Mouse (Mus musculus): ENCODE data around the gene Nolc1. TPM values are rescaled to one million over a fixed set of nuclear protein-coding genes. Genes with fewer than 3 reads are reported as not detected.

Gene Nolc1
- total and polyA plus RNA-seq, 3 experiments, result 6.5 to 21.1 (median 19.1) TPM

- peak within 1 kb of the TSS; percentile 96 for H3K9ac ChIP-seq (ENCODE audit: low read depth, low read length)
- peak; percentile 91 to 93 for DNase-seq
- H3K4me3 ChIP-seq, result peak within 1 kb of the TSS; percentile 76
- intact Hi-C loops (cut with DNase I), result loop anchor here (5.0 kb wide), 1 partner anchor 43 kb away; the partner anchor contains the start of gene Hps6
- WGBS, result 1% methylated on average over 81 of the region's 84 CpGs
- TF ChIP-seq EP300 (IDR thresholded peaks at IDR 0.05; ENCODE audit: insufficient read depth, low read depth, low read length) (no peak), POLR2A (IDR thresholded peaks at IDR 0.05; ENCODE audit: insufficient read depth, low read depth, low read length) (peak; percentile 90), CTCF (IDR thresholded peaks at IDR 0.05) (no peak)
- peak within 1 kb of the TSS; percentile 98 for H3K27ac ChIP-seq
- peaks cover 7% of the 10 kb centered on the region; the same call in 1 of the 2 replicates for H3K79me2 ChIP-seq (replicated peaks; ENCODE audit: control insufficient read depth, insufficient read depth, low read length)
- peaks cover 13% of the 10 kb centered on the region for H3K36me3 ChIP-seq (ENCODE audit: control insufficient read depth, insufficient read depth, low read length)
- H3K27me3 ChIP-seq (ENCODE audit: control insufficient read depth, insufficient read depth, low read length), result no peaks in the 10 kb centered on the region
- H3K4me1 ChIP-seq (ENCODE audit: control insufficient read depth, insufficient read depth, low read length), result peaks cover 24% of the 10 kb centered on the region
These were observed 30.5 kb upstream of the Nolc1 start, which contains the start of gene Ldb1 for GRCm38 (mm10) chr19:46044993-46045695. Ldb1 (minus strand) TSS chr19:46045214.

GRCm38 (mm10) chr19:46045696-46046311 is 29.9 kb upstream of the Nolc1 start:
- peak overlapping the region; percentile 76 for H3K4me3 ChIP-seq
- peaks cover 10% of the 10 kb centered on the region for H3K36me3 ChIP-seq (ENCODE audit: control insufficient read depth, insufficient read depth, low read length)
- TF ChIP-seq EP300 (IDR thresholded peaks at IDR 0.05; ENCODE audit: insufficient read depth, low read depth, low read length), result no peak; the same call in 1 of the 2 replicates
- TF ChIP-seq POLR2A (IDR thresholded peaks at IDR 0.05; ENCODE audit: insufficient read depth, low read depth, low read length), result peak; percentile 71
- no peak for TF ChIP-seq CTCF (IDR thresholded peaks at IDR 0.05)
- 4% methylated on average over 7 of the region's 7 CpGs for WGBS
- peak overlapping the region; percentile 98 for H3K27ac ChIP-seq
- peaks cover 7% of the 10 kb centered on the region; the same call in 1 of the 2 replicates for H3K79me2 ChIP-seq (replicated peaks; ENCODE audit: control insufficient read depth, insufficient read depth, low read length)
- peak in 1 of 2 experiments; percentile 76 for DNase-seq
- no peaks in the 10 kb centered on the region for H3K27me3 ChIP-seq (ENCODE audit: control insufficient read depth, insufficient read depth, low read length)
- H3K4me1 ChIP-seq (ENCODE audit: control insufficient read depth, insufficient read depth, low read length), result peaks cover 21% of the 10 kb centered on the region
- H3K9ac ChIP-seq (ENCODE audit: low read depth, low read length), result peak overlapping the region; percentile 96
- intact Hi-C loops (cut with DNase I), result loop anchor here (1.0 kb wide), 1 partner anchor 10 kb away; no protein-coding TSS in a partner anchor

- intact Hi-C loops (cut with DNase I), result loop anchor here (1.0 kb wide), 1 partner anchor 10 kb away; no protein-coding TSS in a partner anchor
- Histone ChIP-seq H3K4me1 (ENCODE audit: control insufficient read depth, insufficient read depth, low read length) (peaks cover 16% of the 10 kb centered on the region), H3K36me3 (ENCODE audit: control insufficient read depth, insufficient read depth, low read length) (peaks cover 4% of the 10 kb centered on the region), H3K27me3 (ENCODE audit: control insufficient read depth, insufficient read depth, low read length) (no peaks in the 10 kb centered on the region), H3K79me2 (replicated peaks; ENCODE audit: control insufficient read depth, insufficient read depth, low read length) (peaks cover 5% of the 10 kb centered on the region; the same call in 1 of the 2 replicates), H3K27ac (peak overlapping the region; percentile 98), H3K4me3 (no peak overlapping the region), H3K9ac (ENCODE audit: low read depth, low read length) (no peak overlapping the region)
- WGBS, result 6% methylated on average over 10 of the region's 10 CpGs
- TF ChIP-seq POLR2A (IDR thresholded peaks at IDR 0.05; ENCODE audit: insufficient read depth, low read depth, low read length) (no peak), CTCF (IDR thresholded peaks at IDR 0.05) (peak; percentile 29; the same call in 1 of the 2 replicates)
- no peak for DNase-seq
These were observed 29.0 kb upstream of the Nolc1 start for GRCm38 (mm10) chr19:46046621-46047025.

GRCm38 (mm10) chr19:46047426-46047825 is 28.2 kb upstream of the Nolc1 start:
- Histone ChIP-seq H3K4me3 (no peak overlapping the region), H3K27me3 (ENCODE audit: control insufficient read depth, insufficient read depth, low read length) (no peaks in the 10 kb centered on the region), H3K4me1 (ENCODE audit: control insufficient read depth, insufficient read depth, low read length) (peaks cover 11% of the 10 kb centered on the region), H3K36me3 (ENCODE audit: control insufficient read depth, insufficient read depth, low read length) (peaks cover 4% of the 10 kb centered on the region), H3K27ac (no peak overlapping the region), H3K9ac (ENCODE audit: low read depth, low read length) (no peak overlapping the region), H3K79me2 (replicated peaks; ENCODE audit: control insufficient read depth, insufficient read depth, low read length) (peaks cover under 1% of the 10 kb centered on the region; the same call in 1 of the 2 replicates)
- intact Hi-C loops (cut with DNase I), result no loop called here
- WGBS, result 75% methylated on average over 2 of the region's 2 CpGs
- DNase-seq, result no peak
- TF ChIP-seq POLR2A (IDR thresholded peaks at IDR 0.05; ENCODE audit: insufficient read depth, low read depth, low read length), result no peak
- TF ChIP-seq EP300 (IDR thresholded peaks at IDR 0.05; ENCODE audit: insufficient read depth, low read depth, low read length), result no peak
- no peak for TF ChIP-seq CTCF (IDR thresholded peaks at IDR 0.05)

GRCm38 (mm10) chr19:46049129-46049528 is 26.5 kb upstream of the Nolc1 start:
- intact Hi-C loops (cut with DNase I), result no loop called here
- Histone ChIP-seq H3K27me3 (ENCODE audit: control insufficient read depth, insufficient read depth, low read length) (no peaks in the 10 kb centered on the region), H3K79me2 (replicated peaks; ENCODE audit: control insufficient read depth, insufficient read depth, low read length) (no peaks in the 10 kb centered on the region; the same call in 1 of the 2 replicates), H3K4me1 (ENCODE audit: control insufficient read depth, insufficient read depth, low read length) (peaks cover 1% of the 10 kb centered on the region; the same call in 1 of the 2 replicates), H3K36me3 (ENCODE audit: control insufficient read depth, insufficient read depth, low read length) (no peaks in the 10 kb centered on the region), H3K27ac (no peak overlapping the region), H3K9ac (ENCODE audit: low read depth, low read length) (no peak overlapping the region), H3K4me3 (no peak overlapping the region)
- DNase-seq, result no peak
- no peak for TF ChIP-seq CTCF (IDR thresholded peaks at IDR 0.05)
- TF ChIP-seq POLR2A (IDR thresholded peaks at IDR 0.05; ENCODE audit: insufficient read depth, low read depth, low read length), result no peak
- TF ChIP-seq EP300 (IDR thresholded peaks at IDR 0.05; ENCODE audit: insufficient read depth, low read depth, low read length), result no peak
- WGBS, result 65% methylated on average over 4 of the region's 4 CpGs
